Mouse (Mus musculus) mesoderm, embryonic 11.5 days (tissue): ENCODE data around the gene Slc2a12.
A peak's percentile ranks its signal among the peaks of the same experiment; 100 is the strongest.

ENCODE experiments used
- DNase-seq: peaks from one replicate; pipeline ENCODE4 v3.0.0-alpha.2; 2012; ENCODE audit warnings: low read depth, low spot score

Gene Slc2a12

DNA sequence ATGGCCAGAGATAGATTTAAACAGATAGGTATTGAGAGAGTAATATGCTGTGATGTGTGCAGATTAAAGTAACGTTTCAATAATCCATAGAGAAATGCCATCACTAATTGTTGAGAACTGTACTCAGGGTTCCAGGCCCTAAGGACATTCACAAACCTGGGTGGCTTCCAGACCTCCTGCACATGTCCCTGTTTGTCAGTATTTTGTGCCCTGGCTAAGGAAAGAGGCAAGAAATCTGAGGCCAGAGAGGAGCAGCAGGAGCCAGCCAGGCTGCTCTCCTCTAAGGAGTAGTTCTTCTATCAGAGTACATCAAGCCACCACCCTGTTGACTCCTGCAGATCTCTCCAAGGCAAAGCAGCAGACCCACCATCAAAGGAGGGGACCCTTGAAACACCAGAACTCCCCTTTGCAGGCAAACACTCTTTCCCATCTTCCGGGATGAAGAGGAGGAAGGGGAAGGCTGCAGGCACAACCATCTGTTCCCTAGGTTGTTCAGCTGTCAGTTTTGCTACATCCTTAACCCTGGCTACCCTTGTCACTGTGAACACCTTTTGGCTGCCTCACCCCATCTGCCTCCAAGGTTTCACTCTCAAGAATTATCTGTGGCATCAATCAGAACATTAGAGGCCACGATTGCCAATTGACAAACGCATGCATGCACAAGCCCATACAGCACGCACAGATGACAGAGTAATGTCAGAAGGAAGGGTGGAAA lies 15.6 kb downstream of the Slc2a12 start:
- DNase-seq, result no peak

DNA sequence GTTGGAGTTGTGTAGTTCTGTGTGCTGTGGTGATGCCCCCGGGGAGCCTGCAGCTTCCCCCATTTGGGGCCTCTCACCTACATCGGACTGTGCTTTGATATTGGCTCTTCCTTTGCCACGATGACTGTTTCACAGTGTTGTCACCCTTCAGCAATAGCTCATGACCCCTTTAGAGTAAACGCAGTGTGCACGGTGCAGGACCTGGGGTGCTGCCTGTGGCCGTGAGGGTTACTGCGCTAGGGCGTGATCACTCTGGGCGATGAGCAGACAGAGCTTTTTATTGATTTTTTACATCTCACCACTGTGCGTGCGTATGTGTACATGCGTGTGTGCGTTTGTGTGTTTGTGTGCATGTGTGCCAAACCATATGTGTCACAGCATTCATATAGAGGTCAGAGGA lies 23.7 kb downstream of the Slc2a12 start:
- no peak for DNase-seq

DNA sequence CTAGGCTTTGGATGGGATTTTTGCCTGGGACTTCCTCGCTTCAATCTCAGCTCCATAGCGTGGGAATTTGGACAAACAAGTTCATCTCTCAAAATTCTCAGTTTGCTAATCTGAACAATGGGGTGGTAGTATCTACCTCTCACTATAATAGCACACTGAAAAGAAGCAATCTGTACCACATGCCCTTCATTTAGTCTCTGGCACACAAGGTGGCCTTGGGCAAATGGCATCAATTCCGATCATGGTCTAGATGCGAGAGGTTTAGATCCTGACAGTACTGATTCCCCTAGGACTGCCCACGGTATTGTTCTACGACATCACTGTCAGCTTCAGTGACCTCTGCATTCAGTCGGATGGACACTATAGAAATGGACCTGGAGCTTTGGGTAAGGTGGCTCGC lies 29.4 kb downstream of the Slc2a12 start:
- no peak for DNase-seq

DNA sequence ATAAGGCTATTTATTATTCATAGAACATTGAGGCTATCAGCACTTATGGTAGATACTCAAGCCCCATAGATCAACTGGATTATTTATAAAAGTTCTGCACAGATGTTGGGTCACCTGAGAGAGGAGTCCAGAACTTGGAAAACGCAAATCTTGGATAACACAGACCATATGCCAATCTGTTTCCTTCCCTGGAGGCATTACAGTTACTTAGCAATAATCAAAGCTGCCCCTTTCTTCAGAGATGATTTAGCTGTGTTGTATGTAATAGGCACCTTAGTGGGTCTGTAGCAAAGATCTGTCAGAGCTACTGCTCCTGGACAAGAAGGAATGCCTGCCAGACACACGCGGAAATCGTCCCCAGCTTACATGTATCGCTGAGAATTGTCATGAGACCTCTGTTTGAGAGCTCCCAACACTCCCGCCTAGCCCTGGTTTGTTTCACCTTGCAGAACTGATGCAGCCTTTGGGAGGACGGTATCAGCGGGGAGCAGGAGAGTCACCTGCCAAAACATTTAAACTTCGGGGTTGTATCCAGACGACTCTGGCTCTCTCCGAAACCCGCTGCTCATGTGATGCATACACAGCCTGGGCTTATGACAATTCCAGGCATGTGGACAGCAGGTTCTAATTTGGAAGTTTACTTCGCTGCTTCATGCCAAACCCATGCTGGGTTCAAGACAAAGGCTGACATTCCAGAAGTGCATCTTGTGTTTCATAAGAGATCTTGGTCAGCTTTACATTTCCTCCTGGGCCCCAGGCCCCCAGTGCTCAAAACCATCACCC lies 31.2 kb downstream of the Slc2a12 start:
- peak; percentile 37 for DNase-seq

DNA sequence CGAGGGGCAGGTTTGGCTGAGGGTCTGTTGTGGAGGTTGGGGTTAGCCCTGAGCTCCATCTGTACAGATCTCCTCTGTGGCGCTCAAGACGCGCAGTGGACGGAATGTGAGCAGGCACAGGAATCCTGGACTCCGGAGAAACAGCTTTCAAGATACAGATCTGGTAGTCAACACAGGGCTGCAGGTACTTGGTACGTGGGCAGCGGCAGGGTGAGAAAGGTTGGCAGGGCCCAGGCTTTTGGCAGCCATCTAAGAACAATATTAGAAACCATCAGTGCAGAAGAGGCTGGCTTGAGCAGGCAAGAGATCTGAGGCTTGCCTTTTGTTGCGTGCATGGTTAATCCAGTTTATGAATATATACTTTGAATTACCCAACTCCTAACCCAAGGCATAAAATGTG lies 51.4 kb downstream of the Slc2a12 start:
- no peak for DNase-seq

DNA sequence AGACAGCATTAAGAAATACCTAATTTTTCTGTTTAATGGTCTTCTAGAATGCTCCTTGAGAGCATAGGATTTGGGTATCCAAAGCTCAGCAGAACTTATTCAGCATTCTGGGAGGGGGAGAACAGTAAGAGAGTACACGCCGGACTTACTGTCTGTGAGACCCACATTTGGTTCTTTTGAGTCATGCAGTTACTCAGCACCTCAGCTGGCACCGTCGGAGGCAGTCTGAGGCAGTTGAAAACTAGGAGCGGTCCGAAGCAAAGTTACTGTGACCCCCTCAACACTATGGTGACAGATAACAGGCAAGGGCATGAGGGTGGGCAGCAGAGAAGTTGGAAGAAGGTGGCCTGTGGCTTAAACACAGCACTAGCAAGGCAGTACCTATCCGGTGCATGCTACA lies 52.1 kb downstream of the Slc2a12 start:
- no peak for DNase-seq

DNA sequence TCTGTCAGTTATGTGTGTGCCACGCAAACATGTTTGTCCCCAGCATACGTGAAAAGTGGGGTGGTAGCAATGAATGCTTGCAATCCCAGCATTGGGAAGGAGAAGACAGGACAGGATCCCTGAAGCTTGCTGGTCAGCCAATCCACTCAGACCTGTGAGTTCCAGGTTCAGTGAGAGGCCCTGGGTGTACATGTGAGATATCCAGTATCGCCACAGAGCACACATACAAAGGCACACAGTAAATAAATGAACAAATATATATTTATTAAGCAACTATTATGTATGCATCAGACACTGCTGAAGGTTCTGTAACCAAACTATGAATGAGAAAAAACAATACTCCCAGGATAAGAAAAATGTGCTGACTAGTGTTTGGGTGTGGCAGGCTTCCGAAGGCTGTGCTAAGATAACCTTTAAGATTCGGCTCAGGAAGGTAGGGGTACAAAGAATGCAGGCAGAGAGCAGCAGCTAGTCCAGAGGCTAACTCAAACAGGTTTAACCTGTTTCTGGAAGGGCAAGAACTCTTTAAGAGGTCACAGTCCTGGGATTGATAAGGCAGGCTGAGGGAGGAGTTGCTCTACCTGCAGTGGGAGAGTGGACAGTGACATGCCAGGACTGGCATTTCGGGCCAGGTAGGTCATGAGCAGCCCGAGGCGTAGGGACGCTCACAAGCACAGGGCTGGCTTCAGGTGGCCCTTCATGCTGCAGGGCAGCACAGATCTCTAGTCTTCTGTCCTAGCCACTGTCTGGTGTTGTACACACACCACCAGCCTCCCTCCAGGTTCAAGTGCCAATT lies 53.5 kb downstream of the Slc2a12 start:
- DNase-seq, result no peak

DNA sequence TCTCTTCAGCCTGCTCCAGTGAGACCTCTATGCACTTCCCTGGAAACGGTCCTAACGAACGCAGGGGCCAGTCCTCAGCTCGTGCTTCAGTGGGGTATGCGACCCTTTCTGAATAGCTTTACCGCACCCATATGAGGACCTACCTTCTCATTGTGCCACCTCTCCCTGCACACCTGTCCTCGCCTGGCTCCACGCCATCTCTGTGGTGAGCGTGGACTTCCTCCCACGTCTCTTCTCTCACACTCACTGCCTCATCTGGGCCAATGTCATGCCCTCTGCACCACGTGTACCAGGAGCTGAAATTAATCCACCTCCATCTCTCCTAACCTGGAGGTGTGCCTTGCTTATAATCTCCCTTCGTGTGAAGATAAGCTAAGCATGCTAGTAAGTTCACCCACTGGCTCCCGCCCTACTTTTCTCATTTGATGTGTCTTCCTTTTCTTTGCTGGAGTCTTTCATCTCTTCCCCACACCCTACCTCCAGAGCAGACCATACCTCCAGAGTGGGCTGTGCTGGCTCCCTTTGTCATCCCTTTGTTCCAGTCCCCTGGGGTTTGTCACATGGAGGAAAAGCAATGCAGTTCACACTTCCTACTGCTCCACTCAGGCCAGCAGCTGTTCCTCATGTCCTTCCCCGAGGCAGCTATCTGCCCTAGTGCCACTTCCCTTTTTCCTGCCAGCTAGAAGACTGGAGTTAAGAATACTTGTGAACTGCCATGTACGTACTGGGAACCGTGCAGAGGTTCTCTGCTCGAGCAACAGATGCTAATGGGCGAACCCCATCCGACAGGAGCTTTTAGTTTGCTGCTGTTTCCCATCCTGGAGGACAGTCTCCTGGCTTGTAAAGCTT lies 54.9 kb downstream of the Slc2a12 start:
- DNase-seq, result no peak

DNA sequence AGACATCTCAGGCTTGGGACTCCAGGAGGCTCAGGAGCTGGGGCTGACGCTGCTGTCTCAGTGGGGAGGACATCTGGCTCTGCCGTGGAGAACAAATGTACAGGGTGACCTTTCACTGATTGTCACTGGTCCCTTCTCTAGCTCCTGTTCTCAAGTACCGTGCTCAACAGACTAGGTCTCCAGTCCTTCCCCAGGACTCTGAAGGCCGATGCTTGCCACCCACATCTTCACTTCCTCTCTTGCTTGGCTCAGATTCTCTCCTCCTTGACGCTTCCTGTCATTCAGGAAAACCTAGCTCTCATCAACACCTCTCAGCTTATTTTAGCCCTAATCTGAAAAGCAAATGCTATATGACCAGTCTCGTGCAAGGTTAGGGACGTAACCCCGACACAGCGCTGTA lies 56.0 kb downstream of the Slc2a12 start:
- no peak for DNase-seq

DNA sequence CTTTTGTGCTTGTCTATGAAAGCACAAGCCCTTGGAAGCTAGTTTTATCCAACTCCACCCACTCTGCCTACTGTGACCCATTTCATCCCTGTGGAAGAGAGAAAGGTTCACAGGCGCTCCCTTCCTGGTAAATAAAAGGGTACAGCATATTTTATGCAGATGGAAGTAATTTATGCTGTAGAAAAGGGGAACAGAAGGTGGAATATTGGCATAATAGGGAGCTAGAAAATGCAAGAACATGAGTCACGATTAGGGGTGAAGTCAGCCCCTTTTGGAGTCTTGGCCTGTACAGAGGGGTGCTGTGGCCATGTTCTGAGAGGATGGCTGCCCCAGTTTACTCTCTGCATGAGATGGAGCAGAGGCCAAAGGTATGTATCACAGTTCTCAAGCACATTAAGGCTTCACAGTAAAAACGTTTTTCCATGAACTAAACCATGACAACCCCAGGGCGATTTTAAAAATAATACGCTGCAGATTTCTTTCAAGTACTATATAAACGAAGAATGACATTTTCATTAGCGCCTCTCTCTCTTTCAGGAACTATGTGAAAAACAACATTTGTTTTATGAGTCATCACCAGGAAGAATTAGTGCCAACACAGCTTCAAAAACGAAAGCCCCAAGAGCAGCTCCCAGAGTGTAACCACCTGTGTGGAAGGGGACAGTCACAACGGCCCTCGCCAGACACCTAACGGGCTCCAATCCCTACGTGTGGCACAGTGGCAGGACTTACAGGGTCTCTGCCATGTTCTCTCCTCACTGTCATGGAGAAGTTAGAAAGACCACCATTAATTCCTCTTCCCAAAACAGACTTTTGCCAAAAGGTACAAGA lies 56.9 kb downstream of the Slc2a12 start:
- no peak for DNase-seq

DNA sequence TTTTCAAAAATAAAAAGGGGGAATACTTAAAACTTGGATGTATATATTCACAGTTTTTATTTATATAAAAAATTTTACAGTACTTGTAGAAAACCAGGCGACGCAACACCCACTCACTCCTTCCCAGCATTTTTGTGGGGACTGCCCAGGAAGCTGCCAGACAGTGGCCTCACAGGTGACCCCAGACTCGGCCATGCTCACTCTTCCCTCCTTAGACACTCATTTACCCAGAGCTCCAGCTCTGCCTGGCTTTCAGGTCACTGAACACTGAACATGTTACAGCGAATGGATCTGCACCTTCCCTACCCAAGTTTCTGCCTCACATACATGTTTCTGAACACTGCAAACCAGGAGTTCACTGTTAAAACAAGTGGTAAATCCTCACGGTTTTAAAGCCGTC lies 59.0 kb downstream of the Slc2a12 start:
- no peak for DNase-seq

DNA sequence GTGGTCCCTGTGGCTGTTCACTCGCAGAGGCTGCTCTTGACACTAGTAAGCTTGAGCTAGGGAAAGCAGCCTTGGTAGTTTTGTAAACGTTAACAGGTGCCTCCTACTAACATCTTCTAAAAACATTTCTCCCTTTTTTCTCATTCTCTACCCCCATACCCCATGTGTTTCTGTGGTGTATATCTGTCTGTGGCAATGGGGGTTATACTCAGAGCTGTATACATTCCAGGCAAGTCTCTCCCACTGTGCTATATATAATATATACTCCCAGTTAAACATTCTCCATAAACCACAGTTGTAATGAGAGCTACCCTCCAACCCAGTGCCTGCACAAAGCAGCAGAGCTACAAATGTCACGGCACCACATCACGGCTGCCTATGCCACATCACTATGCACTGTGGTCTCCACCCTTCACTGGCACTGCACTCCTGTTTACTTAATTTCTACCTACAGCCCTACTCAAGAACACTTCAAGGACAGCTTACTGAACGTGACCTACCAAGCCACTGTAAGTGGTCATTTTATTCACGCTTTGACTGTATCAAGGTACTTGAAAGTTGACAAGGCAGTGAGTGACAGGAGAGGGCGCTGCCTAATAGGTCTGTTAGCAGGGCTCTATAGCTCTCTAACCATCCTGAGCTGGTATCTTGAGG lies 63.5 kb downstream of the Slc2a12 start:
- DNase-seq, result no peak

DNA sequence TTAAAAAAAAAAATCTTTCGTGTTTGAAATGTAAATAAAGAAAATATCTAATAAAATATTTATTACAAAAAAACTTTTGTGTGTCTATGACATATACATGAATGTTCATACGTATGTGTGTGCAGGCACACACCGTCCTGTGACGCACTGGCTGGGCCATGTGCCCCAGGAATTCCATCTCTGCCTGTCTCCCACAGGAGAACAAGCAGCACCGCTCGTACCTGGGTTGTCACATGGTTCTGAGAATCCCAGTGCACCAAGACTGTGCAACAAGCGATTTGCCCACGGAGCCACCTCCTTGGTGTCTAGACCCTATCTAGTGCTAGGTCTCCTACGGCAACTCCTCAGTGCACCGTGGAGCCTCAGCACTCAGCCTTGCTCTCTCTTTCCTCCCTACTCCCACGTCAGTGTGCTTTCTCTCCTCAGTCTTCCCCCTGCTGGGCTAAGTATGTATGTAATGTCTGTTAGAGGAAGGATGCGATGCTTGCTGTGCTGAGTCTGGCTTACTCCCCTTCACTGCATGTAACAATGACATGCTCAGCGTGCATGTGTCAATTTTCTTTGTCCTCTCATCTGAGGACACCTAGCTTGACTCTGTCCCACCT lies 65.5 kb downstream of the Slc2a12 start:
- no peak for DNase-seq

DNA sequence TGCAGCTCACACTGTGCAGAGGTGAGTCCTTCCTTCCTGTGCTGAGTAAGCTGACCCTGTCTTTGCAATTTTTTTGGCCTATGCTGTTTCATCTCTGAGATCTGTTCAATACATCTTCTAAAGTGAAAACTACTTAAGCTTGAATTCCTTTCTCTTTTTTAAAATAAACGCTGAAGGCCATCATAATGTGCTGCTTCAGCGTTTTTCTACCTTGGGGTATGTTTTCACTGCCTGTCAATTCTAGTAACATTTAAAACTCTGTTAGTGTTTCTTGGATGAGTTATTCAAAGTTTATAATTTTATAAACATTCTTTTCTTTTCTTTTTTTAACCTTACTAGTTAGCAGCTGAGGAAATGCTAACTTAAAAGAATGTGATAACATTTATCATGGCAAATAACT lies 68.1 kb downstream of the Slc2a12 start:
- no peak for DNase-seq

DNA sequence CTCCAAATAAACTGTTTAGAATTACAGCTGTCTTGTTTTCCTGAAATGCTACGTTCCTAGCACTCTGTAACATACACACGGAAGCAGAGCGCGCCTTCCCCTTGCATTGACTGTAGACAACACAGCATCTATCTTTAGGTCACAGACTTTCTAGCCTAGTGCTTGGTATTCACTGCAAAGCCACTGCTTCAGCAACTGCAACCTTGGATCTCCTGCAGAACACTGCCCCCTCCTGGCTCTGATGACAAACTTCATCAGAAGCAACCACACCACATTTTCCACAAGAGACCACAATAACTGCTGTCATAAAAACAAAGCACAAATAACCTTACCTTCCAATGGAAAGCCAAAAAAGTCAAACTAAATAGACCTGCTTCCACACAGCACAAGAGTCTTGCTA lies 69.7 kb downstream of the Slc2a12 start:
- peak; percentile 70 for DNase-seq

DNA sequence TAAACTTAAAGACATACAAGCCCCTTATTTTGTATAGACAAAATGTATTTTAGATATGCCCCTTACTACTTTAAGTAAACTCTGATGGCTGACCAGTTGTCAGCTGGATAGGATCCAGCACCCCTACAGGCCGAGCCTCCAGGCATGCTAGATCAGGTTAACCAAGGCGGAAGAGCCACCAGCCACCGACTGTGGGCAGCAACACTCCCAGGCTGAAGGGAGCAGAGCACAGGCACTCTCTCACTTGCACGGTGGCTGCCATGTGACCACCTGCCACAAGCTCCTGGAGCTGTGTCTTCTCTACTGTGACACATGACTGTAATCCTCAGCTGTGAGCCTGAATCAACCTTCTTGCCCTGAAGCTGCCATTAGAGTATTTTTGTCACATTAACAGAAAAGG lies 73.7 kb downstream of the Slc2a12 start:
- no peak for DNase-seq

DNA sequence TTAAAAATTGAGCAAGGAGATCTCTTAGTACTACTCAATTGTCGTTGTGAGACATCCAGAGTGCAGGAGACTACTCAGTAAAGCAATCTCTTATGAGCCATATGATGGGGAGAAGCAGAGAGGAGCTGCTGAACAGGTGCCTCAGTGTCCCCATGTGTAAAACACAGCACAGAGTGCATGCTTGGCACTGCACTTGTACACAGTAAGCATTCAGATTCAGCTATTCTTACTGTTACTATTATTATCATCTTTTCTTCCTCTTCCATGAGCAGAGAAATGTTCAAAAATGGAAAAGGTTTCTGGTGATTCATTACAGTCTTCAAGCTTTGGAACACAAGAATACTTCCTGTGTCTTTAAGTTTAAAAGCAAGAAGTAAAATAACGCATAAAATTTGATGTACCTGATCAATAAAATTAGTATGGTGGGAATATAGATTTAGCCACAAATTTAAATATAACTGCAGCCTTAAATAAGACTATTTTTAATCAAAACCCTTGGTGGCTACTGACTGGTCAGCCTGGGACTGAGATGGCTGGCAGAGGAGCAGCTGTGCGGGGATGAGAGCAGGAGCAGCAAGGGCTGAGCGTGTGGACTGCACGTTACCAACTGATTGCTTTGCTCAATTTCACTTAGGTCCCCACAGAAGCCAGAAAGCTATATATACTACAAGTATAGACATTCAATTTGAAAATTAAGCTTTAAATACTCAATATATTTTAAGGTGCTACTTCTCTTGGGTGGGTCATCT lies 76.1 kb downstream of the Slc2a12 start:
- no peak for DNase-seq

DNA sequence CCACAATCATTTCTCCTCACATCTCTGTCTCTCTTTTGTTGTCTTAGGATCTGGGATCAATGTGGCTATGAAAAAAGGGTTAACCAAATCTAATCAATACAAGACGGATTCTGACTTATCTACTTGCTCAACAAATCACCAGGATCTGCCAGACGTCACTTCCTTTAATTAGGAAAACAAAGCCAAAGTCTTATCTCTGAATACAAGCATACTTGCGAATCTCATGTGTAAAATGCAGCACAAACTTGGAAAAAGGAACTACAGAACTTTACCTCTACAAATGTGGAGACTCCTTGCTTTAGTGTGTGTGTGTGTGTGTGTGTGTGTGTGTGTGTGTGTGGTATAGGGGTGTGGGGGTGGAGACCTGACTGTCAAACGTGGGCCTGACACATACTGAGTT lies 80.4 kb downstream of the Slc2a12 start:
- no peak for DNase-seq

DNA sequence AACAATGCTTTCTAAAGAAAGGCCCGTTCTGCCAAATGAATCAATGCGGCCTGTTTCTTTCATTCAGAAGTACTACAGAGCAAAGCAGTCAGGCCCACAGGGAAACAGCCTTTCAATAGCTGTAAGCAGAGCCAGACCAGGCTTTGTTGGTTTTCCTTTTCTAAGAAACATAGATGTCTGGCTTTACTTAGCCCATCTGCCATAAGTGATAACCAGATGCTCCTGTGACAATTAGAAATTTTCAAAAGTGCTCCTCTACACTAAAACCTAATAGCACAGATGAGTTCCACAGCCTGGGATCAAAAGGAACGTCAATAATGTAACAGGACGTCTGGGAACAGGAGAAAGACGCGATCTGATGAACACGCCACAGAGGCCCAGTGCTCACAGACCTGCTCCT lies 81.5 kb downstream of the Slc2a12 start:
- DNase-seq, result no peak
